Comparison of ENCODE assay signal across 14 mouse cellular contexts in the genomic region with DNA sequence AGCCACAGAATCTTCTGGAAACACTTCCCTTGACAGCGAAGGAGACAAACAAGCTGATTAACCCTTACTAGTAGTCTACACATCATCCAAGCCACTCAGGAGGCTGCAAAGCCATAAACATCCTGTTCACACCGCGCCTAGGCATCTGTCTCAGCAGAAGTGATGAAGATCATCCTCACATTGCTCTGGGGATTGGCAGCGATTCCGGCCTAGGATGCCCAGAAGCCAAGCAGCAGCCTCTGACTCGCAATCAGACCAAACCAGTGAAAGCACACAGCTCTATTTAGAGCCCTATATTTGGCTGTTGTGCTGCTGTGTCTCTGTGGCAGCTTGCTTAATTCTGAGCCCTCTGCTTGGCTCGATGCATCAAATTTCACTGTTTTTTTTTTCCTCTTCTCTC.
DNase-seq lines count a peak whose midpoint lies in the region; ATAC-seq lines count a peak whose summit lies in the region.
"Had no signal": no experiment of that assay in that cellular context is flagged by ENCODE, and none has a peak within 500 bp of the region (broad histone marks: within the 10 kb centered on the region; RNA-seq: fewer than 3 reads in every experiment).

No protein-coding gene starts in this region.

- no peaks in the 10 kb centered on the region for H3K4me1 ChIP-seq in hindbrain, embryonic 11.5 days (replicated peaks; ENCODE audit: control insufficient read depth, insufficient read depth, low read length)

- H3K4me2 ChIP-seq in hindbrain, embryonic 11.5 days (replicated peaks; ENCODE audit: low read depth, low read length) = no peak overlapping the region
- H3K4me2 ChIP-seq: embryonic facial prominence, embryonic 13.5 days had no signal

- no peak overlapping the region for H3K27ac ChIP-seq in hindbrain, embryonic 11.5 days (ENCODE audit: low read depth, low read length)
- H3K27ac ChIP-seq: embryonic facial prominence, embryonic 13.5 days; heart, adult 2 months; liver, embryonic 14.5 days had no signal

- no peak for ATAC-seq in hindbrain, embryonic 11.5 days (ENCODE audit: low FRiP score)
- ATAC-seq: hindbrain, embryonic 16.5 days had no signal

- intact Hi-C loops in left cerebral cortex, postnatal 25 days (cut with DNase I) = no loop called here

- peak; percentile 43 for DNase-seq in layer of hippocampus, adult 11-12 months (ENCODE audit: low spot score)
- DNase-seq in layer of hippocampus, postnatal 25 days (ENCODE audit: extremely low spot score in 1 of 2, low spot score in 1 of 2) = no peak
- peak; percentile 21 to 31 for DNase-seq in frontal cortex, postnatal 25 days (ENCODE audit: low spot score in 2 of 2)
- peak; percentile 54 to 81 for DNase-seq in left cerebral cortex, postnatal 25 days (ENCODE audit: low spot score in 2 of 2)
- DNase-seq in right cerebral cortex, postnatal 4 days = peak; percentile 41
- DNase-seq in hindbrain, embryonic 11.5 days (ENCODE audit: low spot score) = no peak
- no peak for DNase-seq in c-Kit-positive CD71-positive TER-119-positive erythroid progenitor cells, embryonic 14.5 days (ENCODE audit: low spot score)
- DNase-seq in spleen, postnatal 10 days (ENCODE audit: low spot score in 2 of 2) = no peak
- DNase-seq: thymus, adult 2 months had no signal

- H3K9me3 ChIP-seq in hindbrain, embryonic 11.5 days (ENCODE audit: control insufficient read depth, low read length) = no peaks in the 10 kb centered on the region
- H3K9me3 ChIP-seq: embryonic facial prominence, embryonic 13.5 days had no signal

- H3K36me3 ChIP-seq in hindbrain, embryonic 11.5 days (ENCODE audit: control insufficient read depth, insufficient read depth, low read length) = no peaks in the 10 kb centered on the region
- H3K36me3 ChIP-seq: embryonic facial prominence, embryonic 13.5 days had no signal

- H3K27me3 ChIP-seq in hindbrain, embryonic 11.5 days (ENCODE audit: control insufficient read depth, insufficient read depth, low read length) = no peaks in the 10 kb centered on the region
- H3K27me3 ChIP-seq: CH12.LX; embryonic facial prominence, embryonic 13.5 days had no signal

- H3K9ac ChIP-seq in hindbrain, embryonic 11.5 days (ENCODE audit: low read depth, low read length) = no peak overlapping the region
- H3K9ac ChIP-seq: embryonic facial prominence, embryonic 13.5 days; liver, embryonic 14.5 days had no signal

- no peak overlapping the region for H3K4me3 ChIP-seq in hindbrain, embryonic 11.5 days (ENCODE audit: low read depth, low read length)
- H3K4me3 ChIP-seq: embryonic facial prominence, embryonic 13.5 days; heart, adult 2 months had no signal

- WGBS in hindbrain, embryonic 11.5 days = 83% methylated on average over 7 of the region's 7 CpGs

Comparison
In these comparisons a context has a peak if more than half of its experiments do, and no peak if none do; other contexts are left out.
1. DNase-seq: peak in layer of hippocampus, adult 11-12 months (single experiment), frontal cortex, postnatal 25 days (2 of 2), left cerebral cortex, postnatal 25 days (2 of 2) and right cerebral cortex, postnatal 4 days (single experiment); none in layer of hippocampus, postnatal 25 days (0 of 2), hindbrain, embryonic 11.5 days (single experiment), c-Kit-positive CD71-positive TER-119-positive erythroid progenitor cells, embryonic 14.5 days (single experiment) and spleen, postnatal 10 days (0 of 2).